Mouse (Mus musculus) right cerebral cortex, postnatal 4 days (tissue): ENCODE measurements at regions not wholly inside any gene's neighbourhood (a gene's known extent, or its start where the extent isn't known, plus 50 kb on each side); places are given as distances from the start of the nearest gene placed in this dataset.

Experiments
- DNase-seq: peaks from one replicate; pipeline ENCODE4 v3.0.0-alpha.2; 2022

GRCm38 (mm10) chrX:13014051-13014450 is 57.2 kb upstream of the Usp9x start:
- DNase-seq = no peak

GRCm38 (mm10) chrX:13013086-13013485 is 58.2 kb upstream of the Usp9x start:
- no peak for DNase-seq

- no peak for DNase-seq
These were observed 80.5 kb upstream of the Usp9x start for GRCm38 (mm10) chrX:12990777-12991176.

GRCm38 (mm10) chrX:12977676-12978075 is 93.6 kb upstream of the Usp9x start:
- no peak for DNase-seq

GRCm38 (mm10) chrX:12968979-12969746 is 102.1 kb upstream of the Usp9x start:
- DNase-seq = no peak

GRCm38 (mm10) chrX:12959467-12960314 is 111.6 kb upstream of the Usp9x start:
- DNase-seq = no peak

- DNase-seq = no peak
These were observed 112.4 kb upstream of the Usp9x start for GRCm38 (mm10) chrX:12958873-12959272.

GRCm38 (mm10) chrX:12950928-12951660 is 120.2 kb upstream of the Usp9x start:
- no peak for DNase-seq

GRCm38 (mm10) chrX:12942451-12942850 is 128.8 kb upstream of the Usp9x start:
- DNase-seq = no peak

- peak; percentile 23 for DNase-seq
These were observed 134.7 kb upstream of the Usp9x start for GRCm38 (mm10) chrX:12936406-12937172.

GRCm38 (mm10) chrX:12933294-12933807 is 137.9 kb upstream of the Usp9x start:
- no peak for DNase-seq

- no peak for DNase-seq
These were observed 141.1 kb upstream of the Usp9x start for GRCm38 (mm10) chrX:12930242-12930641.

GRCm38 (mm10) chrX:12927797-12928589 is 143.3 kb upstream of the Usp9x start:
- DNase-seq = no peak

- no peak for DNase-seq
These were observed 146.3 kb upstream of the Usp9x start for GRCm38 (mm10) chrX:12924705-12925644.

- no peak for DNase-seq
These were observed 151.7 kb upstream of the Usp9x start for GRCm38 (mm10) chrX:12919576-12919975.

GRCm38 (mm10) chrX:12917105-12917504 is 154.2 kb upstream of the Usp9x start:
- peak; percentile 13 for DNase-seq

GRCm38 (mm10) chrX:12916684-12917083 is 154.6 kb upstream of the Usp9x start:
- no peak for DNase-seq

- no peak for DNase-seq
These were observed 138.4 kb upstream of the Med14 start for GRCm38 (mm10) chrX:12900256-12900655.

GRCm38 (mm10) chrX:12891468-12891867 is 129.6 kb upstream of the Med14 start:
- DNase-seq = no peak

- no peak for DNase-seq
These were observed 127.6 kb upstream of the Med14 start for GRCm38 (mm10) chrX:12889482-12889808.
